Mouse (Mus musculus) cerebellum, adult 2 months (tissue): ENCODE measurements around the gene Gpld1. TPM values are rescaled to one million over a fixed set of nuclear protein-coding genes. Genes with fewer than 3 reads are reported as not detected.

Experiments used
- DNase-seq, 2 experiments: peaks; one replicate each; pipeline ENCODE4 v3.0.0; 2021
- H3K27ac ChIP-seq: fragments of 200-500 bp; 2 replicates; pipeline ENCODE4 v1.5.1; 2012; ENCODE audit warnings: low read length, control low read depth, inconsistent platforms; ENCODE audit not compliant: insufficient read depth
- H3K27me3 ChIP-seq: fragments of 200-500 bp; 2 replicates; pipeline ENCODE4 v1.6.1; 2012; ENCODE audit warnings: inconsistent platforms, mild to moderate bottlenecking, low read length, moderate library complexity; ENCODE audit not compliant: control insufficient read depth, insufficient read depth
- H3K4me1 ChIP-seq: fragments of 200-500 bp; 2 replicates; pipeline ENCODE4 v1.6.1; 2011; ENCODE audit warnings: low read length; ENCODE audit not compliant: control insufficient read depth, insufficient read depth
- H3K4me3 ChIP-seq: fragments of 200-500 bp; replicated peaks from 2 replicates; pipeline ENCODE3; 2011; ENCODE audit warnings: mild to moderate bottlenecking, low read depth, low read length, control low read depth; ENCODE audit not compliant: insufficient read depth
- CTCF ChIP-seq: fragments of 200-500 bp; IDR thresholded peaks from 2 replicates; pipeline ENCODE4 v1.5.1; 2011; ENCODE audit warnings: low read depth, mild to moderate bottlenecking, control low read depth, low read length, moderate library complexity, borderline replicate concordance; ENCODE audit not compliant: insufficient read depth
- POLR2A ChIP-seq: fragments of 200-500 bp; IDR thresholded peaks from 2 replicates; pipeline ENCODE4 v1.6.1; 2011; ENCODE audit warnings: low read length, control low read depth, borderline replicate concordance; ENCODE audit not compliant: insufficient read depth
- WGBS: fragments of 180-500 bp; shearing (Covaris S2); methylation state at CpG from one replicate; pipeline ENCODE4 v1.1.7; 2018; 5-methylcytosine and 5-hydroxymethylcytosine counted together
- polyA plus RNA-seq: library from polyadenylated mRNA; depleted of rRNA; stranded (reverse); fragments of >200 nt; gene quantifications from 2 replicates; pipeline ENCODE4 v1.2.3, GENCODE M21; 2012; rRNA removed

Gpld1 gene
- polyA plus RNA-seq, 1 experiment: 29.8 TPM

- H3K27ac ChIP-seq: no peak overlapping the region
- WGBS: 89% methylated on average over 6 of the region's 6 CpGs
- no peaks in the 10 kb centered on the region for H3K27me3 ChIP-seq
- H3K4me3 ChIP-seq: no peak overlapping the region
- TF ChIP-seq POLR2A: no peak
- no peak for TF ChIP-seq CTCF
- no peak for DNase-seq
- H3K4me1 ChIP-seq: no peaks in the 10 kb centered on the region
These were observed 83.6 kb downstream of the Gpld1 start for GRCm38 (mm10) chr13:25026409-25027113.

GRCm38 (mm10) chr13:25027114-25027425 lies 84.1 kb downstream of the Gpld1 start:
- 67% methylated on average over 3 of the region's 3 CpGs for WGBS
- DNase-seq: no peak
- no peak for TF ChIP-seq POLR2A
- TF ChIP-seq CTCF: no peak
- H3K4me1 ChIP-seq: no peaks in the 10 kb centered on the region
- H3K27me3 ChIP-seq: no peaks in the 10 kb centered on the region
- no peak overlapping the region for H3K27ac ChIP-seq
- no peak overlapping the region for H3K4me3 ChIP-seq

GRCm38 (mm10) chr13:25039488-25039887 lies 96.5 kb downstream of the Gpld1 start:
- no peak overlapping the region for H3K27ac ChIP-seq
- TF ChIP-seq POLR2A (no peak), CTCF (no peak)

More at GRCm38 (mm10) chr13:25039488-25039887, 96.5 kb downstream of the Gpld1 start:
- H3K4me1 ChIP-seq: no peaks in the 10 kb centered on the region
- 62% methylated on average over 2 of the region's 2 CpGs for WGBS
- H3K4me3 ChIP-seq: no peak overlapping the region
- H3K27me3 ChIP-seq: no peaks in the 10 kb centered on the region
- no peak for DNase-seq

Other genes with a start within 250 kb of the Gpld1 start
- gene Armh2, start 201.9 kb upstream of the Gpld1 start, polyA plus RNA-seq: not detected in 2 replicates
- gene Gmnn, start 181.2 kb upstream of the Gpld1 start, polyA plus RNA-seq: 7.9 and 8.3 TPM in 2 replicates
- 106 and 107 TPM in 2 replicates for gene BC005537, start 141.5 kb upstream of the Gpld1 start, polyA plus RNA-seq
- gene Acot13, start 111.6 kb upstream of the Gpld1 start, polyA plus RNA-seq: 150 and 152 TPM in 2 replicates
- gene Tdp2, start 111.5 kb upstream of the Gpld1 start, polyA plus RNA-seq: 43.4 and 46.3 TPM in 2 replicates
- 4.7 and 5.6 TPM in 2 replicates for gene D130043K22Rik, start 98.0 kb upstream of the Gpld1 start, polyA plus RNA-seq
- 42.6 and 43.6 TPM in 2 replicates for gene Aldh5a1, start 5.5 kb upstream of the Gpld1 start, polyA plus RNA-seq
- 49.0 and 57.1 TPM in 2 replicates for gene Mrs2, start 77.2 kb downstream of the Gpld1 start, polyA plus RNA-seq
- 4.1 and 4.9 TPM in 2 replicates for gene Dcdc2a, start 112.9 kb downstream of the Gpld1 start, polyA plus RNA-seq